Mouse (Mus musculus) CH12.LX (cell line): ENCODE measurements around the gene Lima1. TPM values are rescaled to one million over a fixed set of nuclear protein-coding genes. Genes with fewer than 3 reads are reported as not detected.

Experiments
- DNase-seq: peaks from one replicate; pipeline ENCODE4 v3.0.0-alpha.2; 2013; ENCODE audit errors: extremely low read depth
- H3K27ac ChIP-seq: 2 replicates; pipeline ENCODE4 v1.5.1; 2012; ENCODE audit warnings: low read depth, mild to moderate bottlenecking, control low read depth, moderate library complexity; ENCODE audit not compliant: insufficient read depth
- H3K27me3 ChIP-seq: replicated peaks from 2 replicates; pipeline ENCODE3; 2012; ENCODE audit warnings: inconsistent platforms
- H3K36me3 ChIP-seq, 2 experiments: replicated peaks in 1 of 2; 2 replicates each; pipeline versions ENCODE3 to v1.6.1; 2012; ENCODE audit warnings: inconsistent platforms in 1 of 2, low read length in 1 of 2, mild to moderate bottlenecking in 1 of 2, mixed read lengths in 1 of 2, moderate library complexity in 1 of 2; ENCODE audit not compliant: control insufficient read depth in 1 of 2, insufficient read depth in 1 of 2
- H3K4me1 ChIP-seq, 2 experiments: 2 replicates each; pipeline ENCODE4 v1.6.1; 2012; ENCODE audit warnings: inconsistent platforms in 1 of 2, moderate library complexity in 1 of 2; ENCODE audit not compliant: insufficient read depth in 2 of 2, control insufficient read depth in 1 of 2
- H3K4me2 ChIP-seq: 2 replicates; pipeline ENCODE4 v1.6.1; 2012; ENCODE audit warnings: low read depth, mild to moderate bottlenecking, control low read depth; ENCODE audit not compliant: poor library complexity, insufficient read depth, severe bottlenecking
- H3K4me3 ChIP-seq, 3 experiments: fragments of 150-350 bp in 1 of 3; sonication (generic) in 1 of 3; replicated peaks in 1 of 3; 2 replicates each; pipeline versions ENCODE3 to v1.5.1; 2011 to 2012; ENCODE audit warnings: low read depth in 2 of 3, low read length in 2 of 3, mild to moderate bottlenecking in 2 of 3, moderate library complexity in 2 of 3, control low read depth in 1 of 3, improper control_type of control experiment in 1 of 3, inconsistent platforms in 1 of 3, mixed read lengths in 1 of 3; ENCODE audit not compliant: poor library complexity in 1 of 3
- H3K79me2 ChIP-seq: replicated peaks from 2 replicates; pipeline ENCODE4 v1.6.1; 2012; ENCODE audit warnings: mild to moderate bottlenecking, moderate library complexity; ENCODE audit not compliant: control insufficient read depth, poor library complexity, insufficient read depth, severe bottlenecking; ENCODE audit errors: extremely low read depth
- H3K9ac ChIP-seq: 2 replicates; pipeline ENCODE4 v1.6.1; 2012; ENCODE audit warnings: low read depth, mild to moderate bottlenecking, control low read depth, moderate library complexity; ENCODE audit not compliant: insufficient read depth
- H3K9me3 ChIP-seq: replicated peaks from 2 replicates; pipeline ENCODE3; 2012; ENCODE audit warnings: low read length, inconsistent platforms, mixed read lengths
- BHLHE40 ChIP-seq: IDR thresholded peaks from 2 replicates; pipeline ENCODE4 v1.6.1; 2011; ENCODE audit warnings: mild to moderate bottlenecking, low read depth, low read length, improper control_type of control experiment
- CHD1 ChIP-seq: IDR thresholded peaks from 2 replicates; pipeline ENCODE4 v1.6.1; 2012; ENCODE audit warnings: low read depth, low read length, improper control_type of control experiment, inconsistent platforms
- CHD2 ChIP-seq: IDR thresholded peaks from 2 replicates; pipeline ENCODE4 v1.6.1; 2011; ENCODE audit warnings: low read length, improper control_type of control experiment
- CTCF ChIP-seq, 2 experiments: IDR thresholded peaks in 1 of 2; conservative IDR thresholded peaks in 1 of 2; 2 replicates each; pipeline ENCODE4 v1.5.1; 2011 to 2012; ENCODE audit warnings: low read depth in 2 of 2, low read length in 2 of 2, improper control_type of control experiment in 1 of 2, inconsistent platforms in 1 of 2, mild to moderate bottlenecking in 1 of 2, moderate library complexity in 1 of 2
- E2F4 ChIP-seq: IDR thresholded peaks from 2 replicates; pipeline ENCODE4 v1.6.1; 2011; ENCODE audit warnings: low read depth, low read length, improper control_type of control experiment; ENCODE audit not compliant: insufficient replicate concordance
- ELF1 ChIP-seq: IDR thresholded peaks from 2 replicates; pipeline ENCODE4 v1.6.1; 2014; ENCODE audit warnings: low read depth, mild to moderate bottlenecking, inconsistent platforms, low read length, improper control_type of control experiment
- GABPA ChIP-seq: IDR thresholded peaks from 2 replicates; pipeline ENCODE4 v1.6.1; 2012; ENCODE audit warnings: low read depth, low read length, improper control_type of control experiment, inconsistent platforms; ENCODE audit not compliant: insufficient replicate concordance
- HCFC1 ChIP-seq: IDR thresholded peaks from 2 replicates; pipeline ENCODE4 v1.6.1; 2012; ENCODE audit warnings: low read depth, mild to moderate bottlenecking, inconsistent platforms, low read length, improper control_type of control experiment
- IRF4 ChIP-seq: IDR thresholded peaks from 2 replicates; pipeline ENCODE4 v1.6.1; 2014; ENCODE audit warnings: low read depth, mild to moderate bottlenecking, inconsistent platforms, low read length, improper control_type of control experiment
- JUND ChIP-seq: conservative IDR thresholded peaks from 2 replicates; pipeline ENCODE4 v1.6.1; 2011; ENCODE audit warnings: low read depth, low read length, improper control_type of control experiment
- KAT2A ChIP-seq: IDR thresholded peaks from 2 replicates; pipeline ENCODE4 v1.6.1; 2012; ENCODE audit warnings: low read length, improper control_type of control experiment, inconsistent platforms; ENCODE audit not compliant: insufficient replicate concordance
- MAFK ChIP-seq: IDR thresholded peaks from 2 replicates; pipeline ENCODE4 v1.6.1; 2011; ENCODE audit warnings: low read length, improper control_type of control experiment; ENCODE audit not compliant: insufficient replicate concordance
- MEF2A ChIP-seq: IDR thresholded peaks from 2 replicates; pipeline ENCODE4 v1.6.1; 2014; ENCODE audit warnings: low read depth, mild to moderate bottlenecking, inconsistent platforms, low read length, improper control_type of control experiment, borderline replicate concordance
- MYC ChIP-seq: IDR thresholded peaks from 2 replicates; pipeline ENCODE4 v1.6.1; 2011; ENCODE audit warnings: low read depth, mild to moderate bottlenecking, improper control_type of control experiment, low read length
- NELFE ChIP-seq: IDR thresholded peaks from 2 replicates; pipeline ENCODE4 v1.6.1; 2011; ENCODE audit warnings: low read depth, low read length, improper control_type of control experiment
- PAX5 ChIP-seq: IDR thresholded peaks from 2 replicates; pipeline ENCODE4 v1.6.1; 2012; ENCODE audit warnings: low read length, inconsistent platforms, mixed read lengths
- POLR2A ChIP-seq: IDR thresholded peaks from 2 replicates; pipeline ENCODE4 v1.6.1; 2011; ENCODE audit warnings: low read depth, mild to moderate bottlenecking, improper control_type of control experiment, low read length
- POLR2AphosphoS2 ChIP-seq: IDR thresholded peaks from 2 replicates; pipeline ENCODE4 v1.6.1; 2011; ENCODE audit warnings: low read depth, low read length, improper control_type of control experiment
- RAD21 ChIP-seq: IDR thresholded peaks from 2 replicates; pipeline ENCODE4 v1.6.1; 2011; ENCODE audit warnings: low read depth, mild to moderate bottlenecking, low read length, improper control_type of control experiment, moderate library complexity
- RCOR1 ChIP-seq: conservative IDR thresholded peaks from 2 replicates; pipeline ENCODE4 v1.6.1; 2012; ENCODE audit warnings: low read depth, mild to moderate bottlenecking, inconsistent platforms, low read length, improper control_type of control experiment
- SIN3A ChIP-seq: IDR thresholded peaks from 2 replicates; pipeline ENCODE4 v1.6.1; 2012; ENCODE audit warnings: low read length, improper control_type of control experiment, inconsistent platforms
- TCF12 ChIP-seq: IDR thresholded peaks from 2 replicates; pipeline ENCODE4 v1.6.1; 2014; ENCODE audit warnings: low read depth, mild to moderate bottlenecking, inconsistent platforms, low read length, improper control_type of control experiment
- USF1 ChIP-seq: IDR thresholded peaks from 2 replicates; pipeline ENCODE4 v1.6.1; 2014; ENCODE audit warnings: low read depth, mild to moderate bottlenecking, inconsistent platforms, low read length, improper control_type of control experiment
- ZC3H11A ChIP-seq: IDR thresholded peaks from 2 replicates; pipeline ENCODE4 v1.6.1; 2012; ENCODE audit warnings: low read depth, mild to moderate bottlenecking, inconsistent platforms, low read length, improper control_type of control experiment
- ZKSCAN1 ChIP-seq: IDR thresholded peaks from 2 replicates; pipeline ENCODE4 v1.6.1; 2012; ENCODE audit warnings: low read depth, inconsistent platforms, low read length, improper control_type of control experiment, borderline replicate concordance
- ZMIZ1 ChIP-seq: IDR thresholded peaks from 2 replicates; pipeline ENCODE4 v1.6.1; 2012; ENCODE audit warnings: low read depth, mild to moderate bottlenecking, inconsistent platforms, low read length, improper control_type of control experiment
- ZNF384 ChIP-seq: IDR thresholded peaks from 2 replicates; pipeline ENCODE4 v1.6.1; 2012; ENCODE audit warnings: low read depth, low read length, improper control_type of control experiment, inconsistent platforms
- dilution Hi-C: fragments of 300-500 bp; cut with MboI; formaldehyde crosslinking; loops from 2 replicates; pipeline ENCODE4 v1.14.3; 2020; ENCODE audit warnings: low sequenced_read_pairs; ENCODE audit not compliant: extremely low pct_unique_long_range_greater_than_20kb, extremely low pct_ligation_motif_present
- in situ Hi-C: fragments of 300-500 bp; cut with MboI; formaldehyde crosslinking; loops from 3 replicates; pipeline ENCODE4 v1.14.3; 2019; ENCODE audit warnings: low sequenced_read_pairs, low pct_ligation_motif_present, low pct_unique_long_range_greater_than_20kb, mixed read lengths
- polyA plus RNA-seq: library from polyadenylated mRNA; unstranded; fragments of >175 nt; gene quantifications from 2 replicates; pipeline ENCODE4 v1.2.1, GENCODE M21; 2012; ENCODE audit warnings: low read depth; ENCODE audit not compliant: insufficient read length
- total RNA-seq, 2 experiments: library from RNA; depleted of rRNA; stranded (reverse); fragments of 300-350 nt in 1 of 2; fragments of >200 nt in 1 of 2; gene quantifications; 2 replicates each; pipeline ENCODE4 v1.2.3; 2012 to 2014

Gene Lima1
- total and polyA plus RNA-seq, 3 experiments: 10.3 to 26.9 (median 18.7) TPM

DNA sequence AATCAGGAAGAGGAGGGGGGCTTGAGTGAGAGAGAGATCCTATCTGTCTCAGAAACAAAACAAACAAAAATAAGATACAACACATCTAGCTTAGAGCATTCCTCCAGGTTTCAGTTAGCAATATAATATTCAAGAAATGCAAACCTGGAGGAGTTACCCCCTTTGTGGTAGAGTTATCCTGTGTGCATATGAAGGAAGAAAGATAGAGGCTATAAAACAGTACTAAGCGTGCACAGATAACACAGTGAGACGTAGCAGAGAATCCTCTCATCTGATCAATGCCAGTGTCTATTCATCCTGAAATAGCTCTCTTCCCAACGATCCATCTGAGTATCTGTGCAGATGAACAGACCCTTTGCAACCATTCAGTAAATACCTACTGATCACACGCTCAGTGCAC lies 107.8 kb downstream of the Lima1 start:
- H3K9me3 ChIP-seq: peaks cover 7% of the 10 kb centered on the region
- H3K79me2 ChIP-seq: peaks cover 32% of the 10 kb centered on the region
- peaks cover 3 to 38% of the 10 kb centered on the region in 2 experiments; a peak in 3 of 4 replicates for H3K4me1 ChIP-seq
- no peak overlapping the region for H3K4me2 ChIP-seq
- no peak overlapping the region for H3K9ac ChIP-seq
- H3K36me3 ChIP-seq: peaks cover 13 to 54% of the 10 kb centered on the region in 2 experiments
- no peaks in the 10 kb centered on the region for H3K27me3 ChIP-seq
- no peak overlapping the region for H3K4me3 ChIP-seq
- no peak for DNase-seq
- TF ChIP-seq GABPA (no peak), NELFE (no peak), POLR2AphosphoS2 (no peak), IRF4 (no peak), MYC (no peak), ZNF384 (no peak), RAD21 (no peak), MAFK (no peak), JUND (no peak), CHD2 (no peak), ZKSCAN1 (no peak), MEF2A (no peak), ZMIZ1 (no peak), HCFC1 (no peak), CHD1 (no peak), E2F4 (no peak), TCF12 (no peak), BHLHE40 (no peak), POLR2A (no peak), KAT2A (no peak)
- TF ChIP-seq, all 38 proteins: peak for 0
- H3K27ac ChIP-seq: no peak overlapping the region
- dilution Hi-C loops: no loop called here
- in situ Hi-C loops: no loop called here

DNA sequence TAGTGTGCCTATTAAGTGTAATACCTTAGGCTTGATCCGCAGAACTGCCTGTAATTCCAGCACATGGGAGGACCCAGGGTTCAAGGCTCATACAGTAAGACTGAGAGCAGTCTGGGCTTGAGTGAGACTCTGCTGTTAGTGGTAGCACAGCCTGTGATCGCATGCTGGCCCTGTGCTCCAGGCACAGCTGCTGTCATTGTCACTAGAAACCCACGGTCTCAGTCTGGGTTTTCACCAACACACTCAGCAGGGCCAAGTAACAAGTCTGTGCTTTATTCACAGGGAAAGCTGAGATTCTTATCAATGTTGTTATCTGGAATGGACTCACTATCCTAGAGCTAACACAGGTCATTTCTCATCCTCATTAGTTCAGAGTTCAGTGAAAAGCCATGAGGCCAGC lies 121.1 kb downstream of the Lima1 start:
- H3K36me3 ChIP-seq: peaks cover 3 to 74% of the 10 kb centered on the region in 2 experiments
- no peak overlapping the region for H3K9ac ChIP-seq
- H3K79me2 ChIP-seq: peaks cover 6% of the 10 kb centered on the region
- in situ Hi-C loops: no loop called here
- no peak overlapping the region for H3K4me3 ChIP-seq
- no peak for TF ChIP-seq KAT2A
- TF ChIP-seq USF1: no peak
- no peak for TF ChIP-seq PAX5
- TF ChIP-seq RCOR1: no peak
- TF ChIP-seq ZNF384: no peak
- no peak for TF ChIP-seq E2F4
- no peak for TF ChIP-seq SIN3A
- no peak for TF ChIP-seq CTCF (conservative IDR thresholded peaks at IDR 0.05 in 1 of 2, IDR thresholded peaks at IDR 0.05 in 1 of 2; ENCODE audit: low read depth in 2 of 2, low read length in 2 of 2)
- no peak for TF ChIP-seq CHD2
- TF ChIP-seq ZC3H11A: no peak
- no peak for TF ChIP-seq ELF1
- TF ChIP-seq IRF4: no peak
- no peak for TF ChIP-seq MYC
- no peak for TF ChIP-seq TCF12
- TF ChIP-seq, all 38 proteins: peak for 0
- DNase-seq: no peak
- Histone ChIP-seq H3K27me3 (no peaks in the 10 kb centered on the region), H3K27ac (no peak overlapping the region), H3K9me3 (peaks cover 3% of the 10 kb centered on the region), H3K4me2 (no peak overlapping the region), H3K4me1 (peaks cover 3 to 17% of the 10 kb centered on the region in 2 experiments; a peak in 3 of 4 replicates)
- dilution Hi-C loops: no loop called here
